Mouse (Mus musculus): ENCODE data around the gene Nufip2.

DNA sequence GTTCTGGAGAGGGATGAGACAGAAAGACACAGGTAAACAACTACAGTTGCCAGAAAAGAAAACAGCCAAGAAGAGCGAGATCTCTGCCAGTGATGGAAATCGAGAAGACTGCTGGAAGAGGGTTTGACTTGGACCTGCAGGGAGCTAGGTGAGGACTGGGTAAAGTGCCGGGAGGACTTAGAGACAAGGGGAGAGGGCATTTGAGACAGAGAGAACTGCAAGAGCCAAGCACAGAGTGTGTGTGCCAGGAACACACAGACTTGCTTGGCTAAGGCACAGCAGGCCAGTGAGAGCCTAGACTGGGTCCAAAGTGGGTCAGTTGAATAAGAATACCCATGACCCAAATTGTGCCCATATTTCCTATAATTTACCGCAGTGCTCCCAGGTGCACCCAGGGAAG, 40.5 kb upstream of the Nufip2 start:
- no peak for TF ChIP-seq POLR2A (IDR thresholded peaks at IDR 0.05; ENCODE audit: control insufficient read depth, extremely low read depth, insufficient read depth, low read length, poor library complexity)
- TF ChIP-seq CTCF (IDR thresholded peaks at IDR 0.05; ENCODE audit: borderline replicate concordance, control insufficient read depth, extremely low read depth, insufficient read depth, low read length, poor library complexity): no peak

Measured in thymus, adult 2 months (tissue).